ENCODE assay signal across 8 mouse cellular contexts in genomic region chr14:29443091-29444026, GRCm38 (mm10).
DNase-seq lines count a peak whose midpoint lies in the region; ATAC-seq lines count a peak whose summit lies in the region.

No protein-coding gene starts in this region.

- peak; percentile 55 for ATAC-seq in granulocyte monocyte progenitor cell, adult 5-6 weeks (replicated peaks; ENCODE audit: poor library complexity, severe bottlenecking)

- peak; percentile 27 to 85 for DNase-seq in adrenal gland, adult (ENCODE audit: inconsistent age in 2 of 2, low spot score in 1 of 2)
- DNase-seq in adrenal gland, adult 8-10 months = no peak
- peak; percentile 49 for DNase-seq in ZHBTc4 (ENCODE audit: low read depth, low spot score)
- DNase-seq in embryo, embryonic 10 days (ENCODE audit: low spot score) = peak; percentile 81
- DNase-seq in layer of hippocampus, adult 9-10 months (ENCODE audit: low spot score) = peak; percentile 83
- DNase-seq in lung, postnatal 4 days = peak; percentile 27 to 56
- peak; percentile 70 for DNase-seq in right cerebral cortex, postnatal 4 days
